In the genomic region with DNA sequence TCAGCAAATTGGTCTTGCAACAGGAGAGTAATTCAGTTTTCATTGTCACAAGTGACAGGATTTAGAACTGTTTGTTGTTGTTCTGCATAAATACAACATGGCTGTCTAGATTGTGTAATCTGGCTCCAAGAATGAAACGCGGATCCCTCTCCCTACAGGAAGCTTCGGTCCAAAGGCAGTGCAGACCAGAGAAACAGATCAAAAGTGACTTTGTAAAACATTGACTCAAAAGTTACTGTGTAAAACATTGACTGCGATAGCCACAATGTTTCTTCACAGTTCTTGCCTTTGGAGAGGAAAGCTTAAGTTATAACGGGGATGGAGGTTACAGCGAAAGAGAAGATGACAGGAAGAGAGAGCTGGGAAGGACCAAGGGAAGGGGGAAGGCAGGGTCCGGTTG, we compare ENCODE assay signal across 20 mouse cellular contexts.
DNase-seq lines count a peak whose midpoint lies in the region; ATAC-seq and TF ChIP-seq lines count a peak whose summit lies in the region.
"Had no signal": no experiment of that assay in that cellular context is flagged by ENCODE, and none has a peak within 500 bp of the region (broad histone marks: within the 10 kb centered on the region; RNA-seq: fewer than 3 reads in every experiment).

No protein-coding gene starts in this region.

- DNase-seq in kidney, adult 2 months: peak; percentile 70
- DNase-seq in kidney, postnatal 4 days: no peak
- peak; percentile 68 for DNase-seq in kidney, adult 9 months
- no peak for DNase-seq in Patski (ENCODE audit: low read depth, low spot score)
- DNase-seq in yolk sac, embryonic 10.5 days (ENCODE audit: low spot score): peak; percentile 23
- DNase-seq in ovary, postnatal 10 days (ENCODE audit: low spot score): no peak
- DNase-seq: adrenal gland, adult 8-10 months; adrenal gland, postnatal 14 days; adrenal gland, postnatal 36 days; cerebellum, adult 11-12 months; cerebellum, adult 2 months; cerebellum, adult 9-10 months; cerebellum, postnatal 10 days; cerebellum, postnatal 25 days had no signal

- no peak overlapping the region for H3K4me2 ChIP-seq in kidney, embryonic 14.5 days (replicated peaks; ENCODE audit: low read depth, low read length)
- H3K4me2 ChIP-seq: embryonic facial prominence, embryonic 12.5 days; forebrain, embryonic 13.5 days; forebrain, embryonic 15.5 days had no signal

- H3K27ac ChIP-seq in kidney, adult 2 months (ENCODE audit: insufficient read depth, low read depth, low read length): no peak overlapping the region
- no peak overlapping the region for H3K27ac ChIP-seq in kidney, embryonic 14.5 days (ENCODE audit: low read depth, low read length)
- H3K27ac ChIP-seq: embryonic facial prominence, embryonic 10.5 days; embryonic facial prominence, embryonic 12.5 days; forebrain, embryonic 13.5 days; forebrain, embryonic 15.5 days had no signal

- H3K4me1 ChIP-seq in kidney, adult 2 months (ENCODE audit: control insufficient read depth, insufficient read depth, low read length): no peaks in the 10 kb centered on the region
- H3K4me1 ChIP-seq in kidney, embryonic 14.5 days (ENCODE audit: control insufficient read depth, insufficient read depth, low read length): 0 out of 2 replicates have a peak, but pooled peaks cover 3% of the 10 kb centered on the region

- no peak overlapping the region for H3K9ac ChIP-seq in kidney, embryonic 14.5 days (ENCODE audit: low read depth, low read length)
- H3K9ac ChIP-seq: embryonic facial prominence, embryonic 12.5 days; forebrain, embryonic 13.5 days; forebrain, embryonic 15.5 days had no signal

- 44% methylated on average over 7 of the region's 7 CpGs for WGBS in kidney, adult 2 months
- WGBS in kidney, embryonic 14.5 days: 83% methylated on average over 7 of the region's 7 CpGs

- H3K9me3 ChIP-seq in kidney, embryonic 14.5 days (ENCODE audit: control insufficient read depth, low read length): no peaks in the 10 kb centered on the region
- H3K9me3 ChIP-seq: embryonic facial prominence, embryonic 10.5 days; embryonic facial prominence, embryonic 12.5 days; forebrain, embryonic 13.5 days; forebrain, embryonic 15.5 days had no signal

- TF ChIP-seq POLR2A in kidney, adult 2 months (IDR thresholded peaks at IDR 0.05; ENCODE audit: low read depth, low read length): no peak

- no peaks in the 10 kb centered on the region for H3K27me3 ChIP-seq in kidney, adult 2 months (replicated peaks; ENCODE audit: control insufficient read depth, insufficient read depth, low read length)
- H3K27me3 ChIP-seq in kidney, embryonic 14.5 days (ENCODE audit: control insufficient read depth, insufficient read depth, low read length): no peaks in the 10 kb centered on the region
- H3K27me3 ChIP-seq in Patski: no peaks in the 10 kb centered on the region
- H3K27me3 ChIP-seq: embryonic facial prominence, embryonic 12.5 days had no signal

- no peak for ATAC-seq in kidney, embryonic 14.5 days (ENCODE audit: low FRiP score, low TSS enrichment)
- peak; percentile 35 for ATAC-seq in Patski
- ATAC-seq: activated CD4-positive, CD25-positive, alpha-beta regulatory T cell, adult 4 months; forebrain, embryonic 13.5 days; forebrain, embryonic 15.5 days had no signal

- H3K4me3 ChIP-seq in kidney, adult 2 months (ENCODE audit: insufficient read depth, low read depth, low read length): no peak overlapping the region
- H3K4me3 ChIP-seq in kidney, embryonic 14.5 days (ENCODE audit: low read length): no peak overlapping the region
- H3K4me3 ChIP-seq: embryonic facial prominence, embryonic 10.5 days; embryonic facial prominence, embryonic 12.5 days; forebrain, embryonic 13.5 days; forebrain, embryonic 15.5 days had no signal

- no peak for TF ChIP-seq CTCF in kidney, adult 2 months (conservative IDR thresholded peaks at IDR 0.05; ENCODE audit: insufficient read depth, insufficient read length, low read depth, low read length)
- no peak for TF ChIP-seq CTCF in Patski (IDR thresholded peaks at IDR 0.05)

- in situ Hi-C loops in Patski (cut with MboI; ENCODE audit: low pct_unique_long_range_greater_than_20kb): no loop called here

- CTCF ChIA-PET in Patski (lab: Charles Lee): no interaction called here

- POLR2A ChIA-PET in Patski (lab: Charles Lee): no interaction called here

- H3K36me3 ChIP-seq in kidney, adult 2 months (ENCODE audit: control insufficient read depth, insufficient read depth, low read length): no peaks in the 10 kb centered on the region
- H3K36me3 ChIP-seq in kidney, embryonic 14.5 days (ENCODE audit: control insufficient read depth, insufficient read depth, low read length): no peaks in the 10 kb centered on the region
- H3K36me3 ChIP-seq: embryonic facial prominence, embryonic 10.5 days; embryonic facial prominence, embryonic 12.5 days; forebrain, embryonic 15.5 days had no signal

Comparison
In these comparisons a context has a peak if more than half of its experiments do, and no peak if none do; other contexts are left out.
1. DNase-seq: peak in kidney, adult 2 months (single experiment), kidney, adult 9 months (single experiment) and yolk sac, embryonic 10.5 days (single experiment); none in kidney, postnatal 4 days (0 of 2), Patski (single experiment) and ovary, postnatal 10 days (single experiment).